Mouse (Mus musculus) forebrain, embryonic 16.5 days (tissue): ENCODE data around the gene Cbx5. TPM values are rescaled to one million over a fixed set of nuclear protein-coding genes. Genes with fewer than 3 reads are reported as not detected.
"Not testable (repeated sequence)": the region's sequence is repeated elsewhere in the genome, so short reads cannot be mapped to it uniquely, and the experiment has no call there.

Source experiments
- ATAC-seq: fragments of 200-750 bp; cut with Nextera tagmentation; 2 replicates; pipeline ENCODE4 v1.8.0; 2017; ENCODE audit warnings: mild to moderate bottlenecking, moderate library complexity
- H3K27ac ChIP-seq: fragments of 300-500 bp; sonication (generic); 2 replicates; pipeline ENCODE4 v1.5.1; 2014; ENCODE audit warnings: low read length, control low read depth
- H3K27me3 ChIP-seq: fragments of 300-500 bp; sonication (generic); replicated peaks from 2 replicates; pipeline ENCODE4 v1.6.1; 2014; ENCODE audit warnings: low read length; ENCODE audit not compliant: control insufficient read depth, insufficient read depth
- H3K36me3 ChIP-seq: fragments of 300-500 bp; sonication (generic); 2 replicates; pipeline ENCODE4 v1.6.1; 2014; ENCODE audit not compliant: control insufficient read depth, insufficient read depth
- H3K4me1 ChIP-seq: fragments of 300-500 bp; sonication (generic); replicated peaks from 2 replicates; pipeline ENCODE4 v1.6.1; 2014; ENCODE audit warnings: low read length; ENCODE audit not compliant: control insufficient read depth, insufficient read depth
- H3K4me2 ChIP-seq: fragments of 300-500 bp; sonication (generic); 2 replicates; pipeline ENCODE4 v1.6.1; 2014; ENCODE audit warnings: mild to moderate bottlenecking, low read length, control low read depth
- H3K4me3 ChIP-seq: fragments of 300-500 bp; sonication (generic); replicated peaks from 2 replicates; pipeline ENCODE4 v1.5.1; 2014; ENCODE audit warnings: mild to moderate bottlenecking, low read length, control low read depth
- H3K9ac ChIP-seq: fragments of 300-500 bp; sonication (generic); replicated peaks from 2 replicates; pipeline ENCODE4 v1.6.1; 2014; ENCODE audit warnings: low read depth, low read length, control low read depth
- H3K9me3 ChIP-seq: fragments of 300-500 bp; sonication (generic); 2 replicates; pipeline ENCODE4 v1.6.1; 2016; ENCODE audit warnings: low read length; ENCODE audit not compliant: control insufficient read depth
- WGBS: fragments of 180-500 bp; shearing (Covaris S2); extraction: QIAGEN DNeasy Blood & Tissue Kit; methylation state at CpG from one replicate; pipeline ENCODE4 v1.1.7; 2014; 5-methylcytosine and 5-hydroxymethylcytosine counted together
- polyA plus RNA-seq: library from polyadenylated mRNA; unstranded; fragments of >200 nt; fragmentation: Nextera tagmentation; extraction: Ambion mirVana; gene quantifications from 2 replicates; pipeline ENCODE4 v1.2.1, GENCODE M21; 2015

Cbx5 gene
- polyA plus RNA-seq: 132 and 139 TPM in 2 replicates

DNA sequence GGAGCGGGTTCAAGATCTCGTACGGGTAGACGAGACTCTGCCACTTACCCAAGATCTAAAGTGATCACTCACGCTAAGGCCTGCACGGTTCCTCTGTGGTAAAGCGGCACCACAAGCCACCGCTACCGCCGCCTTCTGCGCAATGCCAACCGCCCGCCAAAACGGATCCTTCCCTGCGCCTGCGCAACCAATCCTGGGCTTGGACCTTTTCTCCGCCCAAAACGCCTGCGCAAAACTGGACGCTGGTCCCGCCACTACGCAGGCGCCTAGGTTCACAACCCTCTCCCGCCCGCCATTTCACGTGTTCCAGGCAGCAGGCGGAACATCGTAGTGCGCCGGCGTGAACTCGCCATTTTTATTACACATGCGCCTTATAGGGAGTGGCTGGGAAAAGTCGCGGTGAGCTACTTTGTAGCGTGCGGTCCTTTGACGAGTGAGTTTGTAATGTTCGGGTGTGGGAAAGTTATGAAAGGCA lies at the start of gene Cbx5:
TSS of gene Cbx5 (minus strand) at position 132 of the 475 bp plus-strand sequence.
- peak within 1 kb of the TSS; percentile 81 for H3K4me2 ChIP-seq
- under 1% methylated on average over 39 of the region's 39 CpGs for WGBS

GRCm38 (mm10) chr15:103285778-103286417 lies 46.3 kb upstream of the Cbx5 start:
- ATAC-seq: peak; percentile 84
- peaks cover 13% of the 10 kb centered on the region for H3K4me1 ChIP-seq
- H3K4me2 ChIP-seq: no peak overlapping the region
- H3K9me3 ChIP-seq: no peaks in the 10 kb centered on the region
- no peak overlapping the region for H3K9ac ChIP-seq
- H3K4me3 ChIP-seq: no peak overlapping the region
- no peaks in the 10 kb centered on the region for H3K36me3 ChIP-seq
- H3K27me3 ChIP-seq: no peaks in the 10 kb centered on the region
- peak overlapping the region; percentile 61 for H3K27ac ChIP-seq
- WGBS: 30% methylated on average over 1 of the region's 1 CpGs

More for the DNA sequence above, at the start of gene Cbx5:
- Histone ChIP-seq H3K27ac (peak within 1 kb of the TSS; percentile 95), H3K4me1 (peaks cover 35% of the 10 kb centered on the region), H3K4me3 (peak within 1 kb of the TSS; percentile 72), H3K9me3 (no peaks in the 10 kb centered on the region), H3K9ac (peak within 1 kb of the TSS; percentile 71), H3K27me3 (no peaks in the 10 kb centered on the region), H3K36me3 (peaks cover 20% of the 10 kb centered on the region)
- peak; percentile 91 for ATAC-seq

DNA sequence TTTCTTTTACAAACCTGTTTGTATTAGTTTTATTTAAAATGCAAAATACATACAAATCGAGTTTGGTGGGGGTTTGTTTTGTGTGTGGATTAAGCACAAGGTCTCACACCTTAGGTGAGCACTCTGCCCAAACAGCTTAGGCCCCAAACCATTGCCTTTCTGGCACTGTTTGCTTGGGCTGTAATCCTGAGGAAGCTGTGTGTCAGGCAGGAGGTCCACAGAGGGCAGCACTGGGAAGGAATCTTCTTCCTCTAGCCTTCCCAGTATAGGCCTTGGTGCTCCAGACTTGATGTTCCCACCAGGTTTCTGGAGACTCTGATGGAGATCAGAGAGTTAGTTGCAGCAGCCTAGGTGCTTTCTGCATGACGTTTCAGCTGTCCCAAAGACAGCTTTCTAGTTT lies 45.0 kb upstream of the Cbx5 start:
- Histone ChIP-seq H3K4me2 (no peak overlapping the region), H3K9me3 (no peaks in the 10 kb centered on the region), H3K4me1 (peaks cover 13% of the 10 kb centered on the region), H3K27ac (no peak overlapping the region), H3K27me3 (no peaks in the 10 kb centered on the region), H3K9ac (no peak overlapping the region), H3K4me3 (no peak overlapping the region), H3K36me3 (no peaks in the 10 kb centered on the region)
- no peak for ATAC-seq
- 40% methylated on average over 2 of the region's 2 CpGs for WGBS

- Histone ChIP-seq H3K27me3 (no peaks in the 10 kb centered on the region), H3K4me1 (peaks cover 13% of the 10 kb centered on the region), H3K4me2 (no peak overlapping the region), H3K27ac (no peak overlapping the region), H3K36me3 (no peaks in the 10 kb centered on the region), H3K9me3 (no peaks in the 10 kb centered on the region), H3K9ac (no peak overlapping the region), H3K4me3 (no peak overlapping the region)
- no peak for ATAC-seq
- WGBS: 47% methylated on average over 3 of the region's 3 CpGs
These were observed 44.5 kb upstream of the Cbx5 start for GRCm38 (mm10) chr15:103284066-103284465.

DNA sequence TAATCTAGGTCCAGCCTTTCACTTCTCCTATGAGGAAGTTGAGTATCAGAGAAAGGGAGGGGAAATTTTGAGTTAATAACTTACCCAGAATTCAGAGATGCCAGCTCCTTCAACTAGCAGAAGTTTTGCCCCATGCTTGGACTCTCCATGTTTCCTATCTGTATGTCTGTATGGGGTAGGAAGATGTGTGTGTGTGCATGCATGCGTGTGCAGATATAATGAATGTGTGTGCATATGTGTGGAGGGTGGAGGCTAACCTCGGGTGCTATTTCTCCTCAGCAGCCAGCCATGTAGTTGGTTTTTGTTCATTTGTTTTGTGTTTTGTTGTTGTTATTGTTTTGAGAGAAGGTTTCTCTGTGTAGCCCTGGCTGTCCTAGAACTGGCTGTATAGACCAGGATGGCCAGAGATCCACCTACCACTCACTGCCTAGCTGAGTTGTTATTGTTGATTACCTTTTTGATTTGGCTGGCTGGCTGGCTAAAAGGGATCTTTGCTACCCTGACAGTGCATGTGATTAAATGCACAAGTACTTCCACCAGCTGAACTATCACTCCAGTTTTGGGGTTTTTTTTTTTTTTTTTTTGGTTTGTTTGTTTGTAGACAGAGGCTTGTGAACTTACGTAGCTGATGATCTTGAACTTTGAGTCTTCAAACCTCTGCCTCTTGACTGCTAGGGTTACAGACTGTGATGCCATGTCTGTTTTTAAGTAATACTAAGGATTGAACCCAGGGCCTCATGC lies 42.0 kb upstream of the Cbx5 start:
- Histone ChIP-seq H3K27me3 (no peaks in the 10 kb centered on the region), H3K4me3 (no peak overlapping the region), H3K4me2 (no peak overlapping the region), H3K9me3 (no peaks in the 10 kb centered on the region), H3K4me1 (peaks cover 13% of the 10 kb centered on the region), H3K36me3 (no peaks in the 10 kb centered on the region), H3K9ac (no peak overlapping the region), H3K27ac (no peak overlapping the region)
- 96% methylated on average over 3 of the region's 3 CpGs for WGBS
- ATAC-seq: no peak

DNA sequence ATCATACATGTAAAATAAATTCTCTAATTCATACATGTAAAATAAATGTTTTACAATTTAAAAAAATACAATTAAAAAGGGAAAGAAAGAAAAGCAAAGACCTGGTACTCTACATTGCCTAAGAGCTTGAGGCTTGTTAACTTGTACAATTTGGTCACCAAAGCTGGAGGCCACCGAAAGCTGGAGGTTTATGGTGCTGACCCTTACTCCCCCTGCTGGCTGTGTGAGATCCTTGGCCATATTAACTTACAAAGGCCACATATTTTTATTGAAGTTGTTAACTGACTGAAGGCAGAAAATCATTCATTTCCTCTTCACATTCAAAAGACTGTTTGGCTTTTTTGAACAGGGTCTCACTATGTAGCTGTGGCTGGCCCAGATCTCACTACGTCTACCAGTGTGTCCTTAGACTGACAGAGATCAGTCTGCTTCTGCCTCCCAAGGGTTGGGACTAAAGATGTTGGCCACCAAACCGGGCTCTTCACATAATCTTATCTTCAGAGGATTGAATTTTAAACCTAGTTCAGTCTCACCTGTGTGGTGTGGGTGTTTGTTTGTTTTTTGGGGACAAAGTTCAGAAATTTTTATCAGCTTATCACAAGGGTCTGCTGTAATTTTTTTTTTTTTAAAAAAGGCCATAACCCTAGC lies 41.3 kb upstream of the Cbx5 start:
- Histone ChIP-seq H3K27ac (no peak overlapping the region), H3K27me3 (no peaks in the 10 kb centered on the region), H3K4me3 (no peak overlapping the region), H3K4me2 (no peak overlapping the region), H3K36me3 (no peaks in the 10 kb centered on the region), H3K9me3 (no peaks in the 10 kb centered on the region), H3K4me1 (peaks cover 10% of the 10 kb centered on the region), H3K9ac (no peak overlapping the region)
- 72% methylated on average over 3 of the region's 3 CpGs for WGBS
- ATAC-seq: no peak

DNA sequence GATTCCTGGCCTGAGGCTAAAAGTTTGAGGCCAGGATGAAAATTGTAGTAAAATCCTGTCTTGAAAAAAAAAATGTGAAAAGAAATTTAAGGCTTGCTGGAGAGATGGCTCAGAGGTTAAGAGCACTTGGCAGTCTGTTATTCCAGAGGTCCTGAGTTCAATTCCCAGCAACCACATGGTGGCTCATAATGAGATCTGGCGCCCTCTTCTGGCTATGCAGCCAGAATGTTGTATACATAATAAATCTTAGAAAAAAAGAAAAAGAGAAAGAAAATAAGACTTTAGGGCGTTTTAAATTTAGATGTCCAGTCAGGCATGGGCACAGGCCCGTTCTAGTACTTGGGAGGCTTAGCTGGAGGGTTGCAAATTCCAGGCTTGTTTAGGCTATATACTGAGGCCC lies 40.1 kb upstream of the Cbx5 start:
- 61% methylated on average over 3 of the region's 3 CpGs for WGBS
- 0 out of 2 replicates have a peak, but pooled peaks cover under 1% of the 10 kb centered on the region for H3K4me1 ChIP-seq
- no peak overlapping the region for H3K4me3 ChIP-seq
- no peaks in the 10 kb centered on the region for H3K36me3 ChIP-seq
- H3K9ac ChIP-seq: no peak overlapping the region
- no peak overlapping the region for H3K4me2 ChIP-seq
- ATAC-seq: no peak
- H3K9me3 ChIP-seq: no peaks in the 10 kb centered on the region
- no peak overlapping the region for H3K27ac ChIP-seq
- H3K27me3 ChIP-seq: no peaks in the 10 kb centered on the region

DNA sequence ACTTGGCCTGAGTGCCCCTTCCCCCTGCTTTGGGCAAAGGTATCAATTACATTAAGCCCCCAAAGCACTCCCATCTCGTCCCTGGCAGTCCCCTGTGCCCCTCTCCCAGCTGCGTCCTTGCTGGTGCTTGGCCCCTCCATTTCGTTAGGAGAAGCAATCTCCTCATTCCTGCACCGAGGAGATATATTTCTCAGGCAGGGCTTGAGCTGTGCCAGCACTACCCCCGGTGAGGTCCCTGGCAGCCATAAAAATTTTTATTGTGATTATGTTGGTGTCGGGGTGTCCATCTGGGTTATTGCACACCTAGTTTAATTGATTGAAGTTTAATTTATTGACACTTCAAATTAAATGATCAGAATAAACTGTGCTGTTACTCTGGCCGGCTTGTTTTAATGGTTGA lies 38.3 kb upstream of the Cbx5 start:
- Histone ChIP-seq H3K36me3 (no peaks in the 10 kb centered on the region), H3K27ac (no peak overlapping the region), H3K9ac (no peak overlapping the region), H3K27me3 (no peaks in the 10 kb centered on the region), H3K4me1 (peaks cover 12% of the 10 kb centered on the region), H3K9me3 (no peaks in the 10 kb centered on the region), H3K4me2 (no peak overlapping the region), H3K4me3 (no peak overlapping the region)
- 61% methylated on average over 7 of the region's 7 CpGs for WGBS
- ATAC-seq: no peak

GRCm38 (mm10) chr15:103275943-103276342 lies 36.3 kb upstream of the Cbx5 start:
- not testable (repeated sequence) for H3K4me2 ChIP-seq, ATAC-seq
- 84% methylated on average over 3 of the region's 3 CpGs for WGBS

More at GRCm38 (mm10) chr15:103275943-103276342, 36.3 kb upstream of the Cbx5 start:
- not testable (repeated sequence) for H3K9ac ChIP-seq, H3K27ac ChIP-seq, H3K27me3 ChIP-seq, H3K4me3 ChIP-seq, H3K36me3 ChIP-seq, H3K9me3 ChIP-seq
- peaks cover 12% of the 10 kb centered on the region for H3K4me1 ChIP-seq
